Mouse (Mus musculus): ENCODE data around the gene Uqcc2. TPM values are rescaled to one million over a fixed set of nuclear protein-coding genes. Genes with fewer than 3 reads are reported as not detected.

Uqcc2 gene
- polyA plus RNA-seq (2012; rRNA removed) = 177 and 219 TPM in 2 replicates

DNA sequence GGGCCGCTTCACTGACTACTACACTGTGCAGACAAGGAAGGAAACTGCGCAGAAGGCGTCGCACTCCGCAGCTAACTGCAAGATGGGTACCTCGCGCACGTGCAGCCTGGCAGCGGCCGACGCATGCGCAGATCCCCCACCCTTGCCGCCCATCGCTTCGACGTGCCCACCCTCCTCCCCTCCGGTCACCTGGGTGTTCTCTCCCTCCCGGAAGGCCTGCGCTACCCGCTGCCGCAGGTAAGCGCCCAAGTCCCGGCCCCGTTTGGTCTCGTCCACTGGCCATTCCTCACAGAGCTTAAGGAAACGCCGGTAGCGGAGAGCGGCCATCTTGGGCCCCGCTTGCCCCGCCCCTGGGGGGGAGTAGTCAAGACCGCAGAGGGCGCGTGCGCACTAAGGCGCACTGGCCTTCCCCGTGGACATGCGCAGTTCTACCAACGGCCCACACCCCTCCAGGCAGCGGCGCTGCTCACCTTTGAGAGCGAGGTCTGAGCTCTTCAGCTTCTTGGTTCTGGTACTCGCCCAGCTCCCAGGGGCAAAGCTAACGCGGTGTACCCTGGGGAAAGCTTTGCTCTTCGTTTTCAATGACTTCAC, at the start of gene Uqcc2:
TSS of gene Uqcc2 (minus strand) at position 366 of the 591 bp plus-strand sequence.
- peak; percentile 65 for DNase-seq (ENCODE audit: low read depth)

GRCm38 (mm10) chr17:27182401-27182800, 48.7 kb upstream of the Uqcc2 start:
- DNase-seq (ENCODE audit: low read depth) = no peak

DNA sequence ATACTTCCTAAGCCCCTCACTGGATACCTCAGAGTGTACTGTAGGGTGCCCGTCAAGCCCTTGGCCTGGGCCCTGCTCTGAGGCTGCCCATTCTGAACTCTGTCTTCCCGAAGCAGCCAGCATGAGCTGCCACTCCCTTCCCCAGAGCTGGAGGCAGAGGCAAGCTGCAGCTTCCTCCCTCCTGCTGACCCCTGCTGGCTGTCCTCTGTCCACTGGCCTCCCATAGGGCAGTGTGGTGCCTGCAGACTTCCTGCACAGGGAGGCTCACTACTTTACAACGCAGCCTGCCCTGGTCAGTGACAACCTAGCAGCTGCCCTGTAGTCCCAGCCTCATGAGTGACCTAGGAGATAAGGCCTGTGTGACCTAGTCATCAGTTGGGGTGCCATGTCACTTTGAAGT, 48.0 kb upstream of the Uqcc2 start:
- no peak for DNase-seq (ENCODE audit: low read depth)

- no peak for DNase-seq (ENCODE audit: low read depth)
Observed at GRCm38 (mm10) chr17:27179681-27180280, 46.1 kb upstream of the Uqcc2 start.

DNA sequence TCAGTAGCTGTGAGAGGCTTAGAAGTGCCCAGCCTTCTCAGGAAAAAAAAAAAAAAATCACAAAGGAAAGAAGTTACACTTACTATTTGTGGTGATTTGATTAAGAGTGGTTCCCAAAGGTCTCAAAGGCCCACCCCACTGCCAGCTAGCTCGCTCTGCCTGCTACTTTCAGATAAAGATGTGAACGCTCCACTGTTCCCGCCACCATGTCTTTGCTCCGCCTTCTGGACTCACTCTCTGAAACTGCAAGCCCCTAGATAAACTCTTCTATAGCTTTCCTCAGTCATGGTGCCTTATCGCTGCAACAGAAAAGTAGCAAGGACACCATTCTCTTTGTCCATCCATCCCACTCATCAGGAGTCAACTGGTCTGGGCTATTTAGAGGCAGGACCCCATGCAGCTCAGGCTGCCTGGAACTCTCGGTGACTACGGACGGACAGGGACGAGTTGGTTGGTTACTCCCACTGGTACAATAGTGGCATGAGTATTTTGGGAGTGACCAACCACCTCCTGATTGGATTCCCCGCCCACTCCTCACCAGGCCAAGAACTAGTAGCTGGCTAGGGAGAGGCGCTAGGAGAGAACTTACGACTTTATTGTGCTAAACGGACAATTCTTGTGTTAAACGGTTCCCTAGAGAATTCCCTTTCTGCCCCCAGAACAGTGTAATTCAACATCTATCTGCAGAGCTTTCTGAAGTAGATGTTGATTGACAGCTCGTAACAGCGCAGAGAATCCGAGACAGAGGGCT, 44.9 kb upstream of the Uqcc2 start:
- DNase-seq (ENCODE audit: low read depth) = no peak

GRCm38 (mm10) chr17:27178019-27178418, 44.3 kb upstream of the Uqcc2 start:
- no peak for DNase-seq (ENCODE audit: low read depth)

DNA sequence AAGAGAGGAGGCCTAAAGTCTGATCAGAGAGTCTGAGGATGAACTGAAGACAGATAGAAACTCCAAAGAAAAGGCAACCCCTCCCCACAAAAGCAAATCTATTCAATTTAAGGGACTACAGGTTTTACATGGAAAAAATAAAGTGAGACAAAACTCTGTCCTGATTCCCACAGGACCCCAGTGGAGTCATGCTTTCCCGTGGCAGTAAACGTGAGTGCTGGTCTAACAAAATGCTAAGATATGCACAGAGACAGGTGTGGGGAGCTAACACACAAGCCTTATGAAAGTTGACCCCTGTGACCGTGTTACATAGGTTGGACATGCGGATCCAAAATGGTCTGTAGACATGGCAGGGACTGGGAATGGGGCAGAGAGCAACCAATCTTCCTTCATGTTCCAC, 43.0 kb upstream of the Uqcc2 start:
- no peak for DNase-seq (ENCODE audit: low read depth)

DNA sequence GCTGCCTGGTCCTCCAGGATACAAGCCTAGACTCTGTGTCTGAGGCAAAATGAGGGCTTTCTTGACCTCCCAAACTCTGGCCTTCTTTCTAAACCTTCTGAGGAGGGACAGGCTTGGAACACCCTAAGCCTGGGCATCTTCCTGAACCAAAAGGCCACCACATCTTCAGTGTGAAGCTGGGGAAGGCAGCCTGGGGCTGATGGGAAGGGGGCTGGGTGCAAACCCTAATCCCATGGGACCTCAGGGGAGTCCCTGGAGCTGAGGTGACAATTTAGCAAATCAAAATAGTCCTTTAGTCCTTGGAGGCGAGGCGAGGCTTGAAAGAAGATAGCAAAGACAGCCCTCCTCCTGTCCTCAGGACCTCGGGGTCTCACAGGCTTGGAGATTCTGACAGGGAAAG, 42.6 kb upstream of the Uqcc2 start:
- no peak for DNase-seq (ENCODE audit: low read depth)

GRCm38 (mm10) chr17:27175196-27175874, 41.6 kb upstream of the Uqcc2 start:
- DNase-seq (ENCODE audit: low read depth) = no peak

GRCm38 (mm10) chr17:27173715-27174114, 40.0 kb upstream of the Uqcc2 start:
- no peak for DNase-seq (ENCODE audit: low read depth)

DNA sequence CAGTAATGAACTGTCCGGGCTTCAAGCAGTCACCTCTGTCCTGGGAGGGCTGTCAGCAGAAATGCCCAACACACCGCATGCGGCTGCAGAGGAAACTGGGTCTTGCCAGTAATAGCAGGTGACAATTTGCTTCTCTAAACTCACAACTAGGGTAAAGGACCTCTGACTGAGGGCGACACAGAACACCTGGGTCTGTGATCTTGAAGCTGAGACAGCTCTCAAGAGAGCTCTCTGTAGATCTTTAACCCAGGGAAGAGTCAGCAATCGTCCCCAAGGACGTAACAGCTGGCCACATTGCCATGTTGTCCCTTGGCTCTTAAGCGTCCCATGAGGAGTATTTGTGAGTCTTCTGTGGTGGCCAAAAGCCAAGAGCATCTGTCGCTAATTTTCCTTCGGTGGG, 38.7 kb upstream of the Uqcc2 start:
- DNase-seq (ENCODE audit: low read depth) = no peak

DNA sequence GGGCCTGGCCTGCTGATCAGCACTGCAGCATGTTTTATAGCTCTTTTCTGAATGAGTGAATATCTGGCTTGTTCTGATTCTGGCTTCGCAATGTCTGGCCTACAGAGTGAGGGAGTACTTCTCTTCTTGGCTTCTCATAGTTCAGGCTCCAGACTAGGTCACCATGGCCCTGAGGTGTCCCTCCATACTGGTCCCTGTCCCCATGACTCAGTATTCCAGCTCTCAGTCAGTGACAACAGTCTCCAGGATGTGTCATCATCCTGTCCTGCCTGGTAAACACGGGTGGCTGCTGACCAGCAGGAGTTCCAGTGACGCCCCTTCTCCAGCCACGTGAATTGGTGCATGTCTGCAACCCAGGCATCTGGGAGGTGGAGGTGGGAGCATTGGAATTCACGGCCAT, 37.4 kb upstream of the Uqcc2 start:
- no peak for DNase-seq (ENCODE audit: low read depth)

DNA sequence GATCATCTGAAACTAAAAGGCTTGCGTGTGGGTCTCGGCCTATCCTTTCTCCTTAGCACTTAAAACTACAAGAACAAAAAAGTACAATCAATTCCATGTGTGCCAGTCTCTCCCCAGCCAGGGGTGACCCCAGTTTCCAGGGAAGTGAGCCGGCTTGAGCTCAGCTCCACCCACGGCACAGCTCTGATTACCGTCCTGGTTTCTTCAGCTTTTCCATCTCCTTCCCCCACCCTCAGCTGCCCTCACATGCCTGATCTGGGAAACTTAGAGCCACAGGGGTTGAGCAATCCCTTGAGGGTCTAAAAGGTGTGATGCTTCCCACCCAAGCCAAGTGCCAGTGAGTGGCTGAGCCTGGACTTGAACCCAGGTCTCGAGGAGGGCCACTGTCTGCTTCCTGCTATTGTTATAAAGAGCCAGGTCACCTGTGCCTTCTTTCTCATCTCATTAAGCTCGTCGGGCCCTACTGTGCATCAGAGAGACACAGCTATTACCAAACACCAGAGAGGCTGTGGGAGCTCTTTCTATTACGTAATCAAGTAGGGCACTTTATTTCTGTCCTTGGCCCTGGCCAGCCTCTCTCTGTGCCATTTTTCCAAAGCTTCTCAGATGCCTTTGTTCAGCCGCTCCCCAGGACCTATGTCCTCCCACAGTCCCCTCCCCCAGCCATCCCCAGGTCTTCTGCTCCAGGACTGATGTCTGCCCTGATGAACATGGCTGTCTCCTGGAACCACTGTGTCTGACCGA, 36.4 kb upstream of the Uqcc2 start:
- no peak for DNase-seq (ENCODE audit: low read depth)

- DNase-seq (ENCODE audit: low read depth) = no peak
Observed at GRCm38 (mm10) chr17:27168569-27168968, 34.9 kb upstream of the Uqcc2 start.

DNA sequence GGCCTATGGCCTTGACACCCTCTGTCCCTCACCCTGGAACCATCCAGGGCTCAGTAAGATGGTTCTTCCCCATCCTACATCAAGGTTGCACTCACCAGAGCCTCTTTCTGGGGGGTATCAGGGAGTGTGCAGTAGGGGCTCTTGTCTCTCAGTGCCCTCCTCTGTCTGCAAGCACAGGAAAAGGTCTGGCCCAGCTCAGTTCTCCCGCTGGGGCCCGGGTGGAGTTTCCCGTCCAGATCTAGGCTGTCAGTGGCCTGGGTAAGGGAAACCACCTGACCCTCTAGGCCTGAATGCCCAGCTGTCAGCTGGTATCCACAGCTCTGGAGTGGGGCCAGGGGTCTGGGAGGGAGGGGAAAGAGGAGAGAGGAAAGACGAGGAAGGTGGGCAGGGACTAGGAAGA, 33.8 kb upstream of the Uqcc2 start, which contains the start of gene Ip6k3:
TSS of gene Ip6k3 (minus strand) at position 251 of the 400 bp plus-strand sequence.
- DNase-seq (ENCODE audit: low read depth) = no peak

DNA sequence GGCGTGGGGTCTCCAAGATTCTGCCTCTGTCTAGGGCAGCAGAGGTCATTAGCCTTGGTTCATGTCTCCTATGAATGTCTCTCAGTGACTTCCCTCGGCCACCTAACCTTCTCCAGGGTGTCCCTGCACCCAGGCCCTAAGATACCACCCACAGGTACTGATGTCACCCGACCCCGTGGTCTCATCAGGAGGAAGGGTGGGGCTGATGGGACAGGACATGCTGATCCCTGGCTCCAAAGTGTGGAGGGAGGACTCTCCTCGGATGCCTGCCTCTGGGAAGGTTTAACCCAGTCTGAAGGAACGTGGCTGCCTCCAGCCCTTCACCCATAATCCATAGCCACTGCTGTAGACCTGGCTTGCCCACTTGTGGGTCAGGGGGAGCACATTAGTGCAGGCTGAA, 33.2 kb upstream of the Uqcc2 start:
- no peak for DNase-seq (ENCODE audit: low read depth)

DNA sequence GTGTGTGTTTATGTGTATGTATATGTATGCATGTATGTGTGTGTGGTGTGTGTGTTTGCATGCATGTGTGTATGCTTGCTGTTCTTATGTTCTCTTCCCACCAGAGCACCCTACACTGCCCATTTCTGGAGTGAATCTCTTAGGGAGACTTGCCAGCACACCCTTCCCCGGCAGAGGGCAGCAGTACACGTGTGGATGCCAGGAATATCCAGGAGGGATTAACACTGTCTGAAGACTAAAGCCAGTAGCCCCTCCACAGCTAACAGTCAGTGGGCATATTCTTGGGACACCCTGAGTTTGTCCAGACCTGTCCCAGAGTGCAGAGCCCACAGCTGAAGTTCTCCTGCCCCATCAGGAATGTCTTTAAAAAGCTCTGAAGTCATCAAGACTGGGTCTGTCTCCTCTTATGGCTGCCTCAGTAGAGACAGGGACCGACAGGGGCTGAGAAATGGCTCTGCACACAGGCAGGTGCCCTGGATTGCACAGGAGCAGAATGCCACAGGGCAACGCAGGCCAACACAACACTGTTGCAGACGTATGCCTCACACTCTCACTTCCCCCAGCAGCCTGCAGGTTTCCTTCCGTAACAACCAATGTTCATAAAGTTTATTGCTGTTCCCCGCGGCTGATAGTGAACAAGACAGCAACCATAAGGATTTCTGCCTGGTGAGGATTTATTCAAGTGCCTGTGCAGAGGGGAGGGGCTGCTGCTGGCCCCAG, 31.5 kb upstream of the Uqcc2 start:
- no peak for DNase-seq (ENCODE audit: low read depth)

DNA sequence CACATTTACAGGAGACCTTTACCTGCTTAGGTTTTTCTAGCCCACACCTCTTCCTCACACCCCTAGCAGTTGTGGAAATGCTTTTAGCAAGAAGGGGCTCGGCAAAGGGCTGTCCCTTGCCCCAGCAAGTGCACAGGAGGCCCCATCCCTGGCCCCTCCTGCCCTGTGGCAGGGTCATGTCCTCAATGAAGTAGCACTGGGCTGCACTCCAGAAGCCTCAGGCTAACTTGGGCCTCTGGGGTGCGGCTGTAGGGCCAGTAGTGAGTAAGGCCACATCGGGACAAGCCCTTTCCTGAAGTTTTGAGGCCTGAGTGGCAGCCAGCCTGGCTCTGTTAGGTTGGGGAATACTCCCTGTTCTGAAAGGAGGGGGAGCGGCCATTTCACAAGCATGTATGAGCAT, 27.2 kb upstream of the Uqcc2 start:
- DNase-seq (ENCODE audit: low read depth) = no peak

DNA sequence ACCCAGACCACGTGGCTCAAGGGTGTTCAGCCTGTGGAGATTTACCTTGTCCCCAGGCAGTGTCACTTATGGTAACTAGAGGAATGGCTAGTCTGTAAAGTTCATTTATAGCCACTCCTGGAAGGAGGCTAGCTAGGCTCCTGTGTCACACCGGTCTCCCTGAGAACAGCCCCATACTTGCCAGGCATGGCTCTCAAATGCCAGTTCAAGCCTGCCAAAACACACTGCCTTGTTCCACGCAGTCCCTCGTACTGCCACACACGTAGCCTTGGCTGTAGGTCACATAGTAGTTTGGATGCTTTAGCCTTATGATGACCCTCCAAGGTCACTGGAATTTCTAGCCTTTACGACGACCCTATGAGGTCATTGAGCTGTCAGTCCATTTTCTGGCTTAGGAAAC, 25.5 kb upstream of the Uqcc2 start:
- no peak for DNase-seq (ENCODE audit: low read depth)

GRCm38 (mm10) chr17:27158439-27158838, 24.7 kb upstream of the Uqcc2 start:
- DNase-seq (ENCODE audit: low read depth) = no peak

DNA sequence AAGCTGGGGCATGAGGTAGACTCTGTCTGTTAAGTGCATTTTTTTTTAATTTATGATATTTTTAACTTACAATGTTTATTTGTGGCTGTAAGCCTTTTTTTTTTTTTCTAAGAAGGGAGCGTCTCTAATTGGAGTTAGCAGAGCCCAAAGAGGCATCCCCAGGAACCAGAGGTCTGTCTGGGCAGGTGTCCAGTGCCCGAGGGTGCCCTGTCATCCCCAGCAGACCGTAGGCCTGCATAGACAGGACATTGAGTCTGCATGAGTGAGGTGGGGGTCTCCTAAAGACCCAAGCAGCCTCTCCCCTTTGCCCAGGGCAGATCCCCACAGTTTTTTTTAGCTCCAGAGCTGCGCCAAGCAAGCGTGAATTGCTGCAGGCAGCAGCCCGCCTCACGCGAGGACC, 22.0 kb upstream of the Uqcc2 start:
- DNase-seq (ENCODE audit: low read depth) = no peak
